Mouse (Mus musculus) small intestine, adult 2 months (tissue): ENCODE data around the gene Tcp11l2. TPM values are rescaled to one million over a fixed set of nuclear protein-coding genes. Genes with fewer than 3 reads are reported as not detected.
A peak's percentile ranks its signal among the peaks of the same experiment; 100 is the strongest.

ENCODE experiments used
- H3K27ac ChIP-seq: fragments of 200-500 bp; 2 replicates; pipeline ENCODE4 v1.5.1; 2012; ENCODE audit warnings: low read depth, low read length, control low read depth, inconsistent platforms; ENCODE audit not compliant: insufficient read depth
- H3K27me3 ChIP-seq: fragments of 200-500 bp; 2 replicates; pipeline ENCODE4 v1.6.1; 2012; ENCODE audit warnings: mild to moderate bottlenecking, moderate library complexity, low read length, inconsistent platforms; ENCODE audit not compliant: control insufficient read depth, insufficient read depth
- H3K36me3 ChIP-seq: fragments of 200-500 bp; 2 replicates; pipeline ENCODE4 v1.6.1; 2012; ENCODE audit warnings: mild to moderate bottlenecking, low read length, control low read depth, inconsistent platforms; ENCODE audit not compliant: control insufficient read depth, insufficient read depth
- H3K4me1 ChIP-seq: fragments of 200-500 bp; 2 replicates; pipeline ENCODE4 v1.6.1; 2012; ENCODE audit warnings: low read length, inconsistent platforms, mixed read lengths; ENCODE audit not compliant: control insufficient read depth, insufficient read depth, insufficient read length
- H3K4me3 ChIP-seq: fragments of 200-500 bp; 2 replicates; pipeline ENCODE4 v1.5.1; 2012; ENCODE audit warnings: low read depth, mild to moderate bottlenecking, control low read depth, inconsistent platforms, low read length, moderate library complexity
- CTCF ChIP-seq: fragments of 200-500 bp; IDR thresholded peaks from 2 replicates; pipeline ENCODE4 v1.5.1; 2012; ENCODE audit warnings: low read depth, mild to moderate bottlenecking, control low read depth, inconsistent platforms, low read length, moderate library complexity, mixed read lengths; ENCODE audit not compliant: insufficient replicate concordance, insufficient read length; ENCODE audit errors: extremely low read depth
- POLR2A ChIP-seq: fragments of 200-500 bp; IDR thresholded peaks from 2 replicates; pipeline ENCODE4 v1.6.1; 2012; ENCODE audit warnings: low read depth, mild to moderate bottlenecking, control low read depth, inconsistent platforms, low read length, moderate library complexity
- WGBS: fragments of 180-500 bp; shearing (Covaris S2); methylation state at CpG from one replicate; pipeline ENCODE4 v1.1.7; 2018; 5-methylcytosine and 5-hydroxymethylcytosine counted together
- polyA plus RNA-seq: library from polyadenylated mRNA; depleted of rRNA; stranded (reverse); fragments of >200 nt; gene quantifications from 2 replicates; pipeline ENCODE4 v1.2.3, GENCODE M21; 2012

The Tcp11l2 gene
- polyA plus RNA-seq, 1 experiment, result 34.3 TPM

DNA sequence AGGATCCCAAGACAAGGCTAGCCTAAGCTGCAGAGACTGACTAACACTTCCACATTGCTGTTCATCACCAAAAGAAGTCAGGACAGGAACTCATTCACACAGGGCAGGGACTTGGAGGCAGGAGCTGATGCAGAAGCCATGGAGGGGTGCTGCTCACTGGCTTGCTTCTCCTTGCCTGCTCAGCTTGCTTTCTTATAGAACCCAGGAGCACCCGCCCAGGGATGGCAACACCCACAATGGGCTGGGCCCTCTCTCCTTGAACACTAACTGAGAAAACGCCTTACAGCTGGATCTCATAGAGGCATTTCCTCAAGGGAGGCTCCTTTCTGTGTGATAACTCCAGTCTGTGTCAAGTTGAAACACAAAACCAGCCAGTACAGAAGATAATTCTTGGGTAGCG lies 38.6 kb downstream of the Tcp11l2 start:
- Histone ChIP-seq H3K4me3 (no peak overlapping the region), H3K27me3 (no peaks in the 10 kb centered on the region), H3K27ac (no peak overlapping the region), H3K36me3 (no peaks in the 10 kb centered on the region), H3K4me1 (no peaks in the 10 kb centered on the region)
- 68% methylated on average over 3 of the region's 3 CpGs for WGBS
- TF ChIP-seq CTCF (no peak), POLR2A (no peak)

DNA sequence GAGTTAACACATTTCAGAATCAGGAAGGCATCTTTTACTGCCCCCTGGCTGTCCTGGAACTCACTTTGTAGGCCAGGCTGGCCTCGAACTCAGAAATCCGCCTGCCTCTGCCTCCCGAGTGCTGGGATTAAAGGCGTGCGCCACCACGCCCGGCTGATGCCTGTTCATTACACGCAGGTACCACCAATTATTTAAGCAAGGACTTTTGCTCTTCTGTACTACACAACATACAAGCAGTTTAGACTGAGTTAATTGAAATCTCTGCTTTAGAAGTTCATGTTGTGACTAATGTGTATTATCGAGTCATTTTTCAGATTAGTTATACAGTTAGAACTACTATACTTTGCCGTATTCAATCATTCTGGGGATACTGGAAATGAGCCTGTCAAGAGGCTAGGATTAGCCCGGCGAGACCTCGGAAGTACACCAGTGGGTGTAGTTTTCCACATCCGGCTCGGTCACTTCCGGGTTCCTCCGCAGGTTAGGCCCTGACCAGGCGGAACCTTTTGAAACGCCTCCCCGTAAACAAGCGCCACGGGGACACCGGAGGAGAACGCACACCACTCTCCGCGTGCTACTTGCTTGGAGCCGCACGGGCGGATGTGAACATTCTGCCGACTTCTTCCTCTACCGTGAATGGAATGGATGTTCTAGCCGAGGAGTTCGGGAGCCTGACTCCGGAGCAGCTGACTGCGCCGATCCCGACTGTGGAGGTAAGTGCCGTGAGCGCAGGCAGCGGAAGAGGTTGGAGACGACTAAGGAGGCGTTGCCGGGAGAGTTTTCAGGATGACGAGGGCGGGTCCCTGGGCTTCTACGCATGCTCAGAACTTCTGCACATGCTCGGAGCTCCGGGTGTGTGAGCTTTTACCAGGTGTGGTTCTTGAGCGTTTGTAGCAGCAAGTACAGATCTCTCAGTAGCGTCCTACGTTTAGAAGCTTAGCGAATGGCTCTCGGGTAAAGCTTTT lies 45.7 kb downstream of the Tcp11l2 start, which contains the start of gene Polr3b:
TSS of gene Polr3b (plus strand) at position 467 of the 965 bp plus-strand sequence.
- WGBS, result 6% methylated on average over 53 of the region's 53 CpGs
- TF ChIP-seq POLR2A (peak; percentile 71), CTCF (peak; percentile 7; the same call in 1 of the 2 replicates)
- no peaks in the 10 kb centered on the region for H3K36me3 ChIP-seq
- peak within 1 kb of the TSS; percentile 73 for H3K4me3 ChIP-seq
- peak within 1 kb of the TSS; percentile 94 for H3K27ac ChIP-seq
- no peaks in the 10 kb centered on the region for H3K27me3 ChIP-seq
- peaks cover 4% of the 10 kb centered on the region; the same call in 1 of the 2 replicates for H3K4me1 ChIP-seq

DNA sequence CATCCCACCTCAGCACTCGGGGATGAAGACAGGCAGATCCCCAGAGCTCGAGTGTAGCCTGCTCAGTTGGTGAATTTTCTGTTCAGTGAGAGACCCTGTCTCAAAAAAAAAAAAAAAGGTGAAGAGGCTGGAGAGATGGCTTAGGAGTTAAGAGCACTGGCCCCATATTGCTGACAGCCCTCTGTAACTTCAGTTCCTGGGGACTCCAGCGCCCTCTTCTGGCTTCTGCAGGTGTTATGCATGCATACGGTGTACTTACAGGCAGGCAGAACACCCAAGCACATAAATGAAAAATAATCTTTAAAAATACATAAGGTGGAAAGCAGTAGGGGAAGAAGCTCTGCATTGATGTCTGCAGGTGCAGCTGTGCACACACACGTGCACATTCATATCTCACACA lies 54.8 kb downstream of the Tcp11l2 start:
- Histone ChIP-seq H3K4me1 (no peaks in the 10 kb centered on the region), H3K36me3 (peaks cover 22% of the 10 kb centered on the region), H3K4me3 (no peak overlapping the region), H3K27me3 (no peaks in the 10 kb centered on the region), H3K27ac (no peak overlapping the region)
- TF ChIP-seq POLR2A (no peak), CTCF (peak; percentile 35; the same call in 1 of the 2 replicates)
- 71% methylated on average over 5 of the region's 5 CpGs for WGBS

DNA sequence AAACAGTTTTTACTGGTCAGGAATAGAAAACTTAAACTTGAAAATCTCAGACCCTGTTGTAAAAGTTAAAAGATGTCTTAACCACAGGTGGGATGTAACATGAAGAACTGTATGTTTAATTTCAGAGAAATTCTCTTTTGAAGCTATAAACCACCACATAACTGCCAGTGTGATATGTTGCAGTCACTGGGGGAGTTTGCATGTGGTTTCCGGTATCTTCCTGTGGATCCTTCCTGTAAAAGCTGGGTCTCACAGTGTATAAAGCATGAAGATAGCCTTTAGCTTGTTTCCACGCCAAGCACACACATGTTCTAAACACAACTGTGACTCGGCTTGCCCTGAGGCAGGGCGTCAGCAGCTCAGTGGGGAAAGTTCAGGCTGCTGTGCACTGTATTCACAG lies 55.6 kb downstream of the Tcp11l2 start:
- WGBS, result 94% methylated on average over 4 of the region's 4 CpGs
- no peak for TF ChIP-seq CTCF
- TF ChIP-seq POLR2A, result no peak
- no peak overlapping the region for H3K4me3 ChIP-seq
- H3K27me3 ChIP-seq, result no peaks in the 10 kb centered on the region
- peaks cover 28% of the 10 kb centered on the region for H3K36me3 ChIP-seq
- H3K27ac ChIP-seq, result no peak overlapping the region
- H3K4me1 ChIP-seq, result no peaks in the 10 kb centered on the region

DNA sequence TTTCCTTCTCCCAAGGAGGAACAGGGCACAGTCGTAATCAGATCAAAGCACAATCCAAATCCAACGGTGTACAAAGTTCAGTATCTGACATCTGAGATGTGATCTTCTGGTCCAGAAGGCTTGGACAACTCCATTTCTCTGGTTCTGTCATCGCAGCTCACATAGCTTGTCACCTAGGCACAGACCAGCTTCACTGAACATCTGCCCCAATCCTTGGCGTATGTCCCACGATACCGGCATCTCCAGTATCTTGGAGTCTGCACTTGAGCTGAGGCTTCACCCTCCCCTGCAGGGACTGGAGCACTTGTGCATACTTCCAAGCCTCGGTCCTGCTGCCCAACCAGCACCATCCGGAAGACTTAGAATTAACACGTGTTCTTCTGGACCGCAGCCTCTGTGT lies 60.2 kb downstream of the Tcp11l2 start:
- Histone ChIP-seq H3K4me3 (no peak overlapping the region), H3K27me3 (no peaks in the 10 kb centered on the region), H3K36me3 (peaks cover 47% of the 10 kb centered on the region), H3K4me1 (no peaks in the 10 kb centered on the region), H3K27ac (no peak overlapping the region)
- WGBS, result 92% methylated on average over 10 of the region's 10 CpGs
- TF ChIP-seq POLR2A (no peak), CTCF (no peak)

DNA sequence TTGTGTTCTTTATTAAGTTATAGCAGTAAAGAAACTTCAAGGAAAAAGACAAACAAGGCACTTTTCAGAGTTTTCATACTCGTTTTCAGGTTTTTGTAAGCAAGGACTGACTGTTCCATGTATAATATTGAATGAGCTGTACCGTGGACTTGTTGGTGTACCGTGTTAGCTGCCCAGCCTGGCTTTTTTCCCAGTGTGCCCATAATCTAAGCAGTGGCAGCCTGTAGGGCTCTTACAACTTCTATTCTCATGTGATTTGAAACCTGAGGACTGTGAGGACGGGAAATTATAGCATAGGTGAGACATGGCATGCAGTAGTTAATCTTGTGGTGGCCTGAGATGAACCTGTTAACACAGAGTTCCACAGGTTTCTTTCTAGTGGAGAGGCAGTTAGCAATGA lies 62.0 kb downstream of the Tcp11l2 start:
- H3K4me1 ChIP-seq, result no peaks in the 10 kb centered on the region
- H3K27me3 ChIP-seq, result no peaks in the 10 kb centered on the region
- WGBS, result 95% methylated on average over 4 of the region's 4 CpGs
- no peak overlapping the region for H3K27ac ChIP-seq
- TF ChIP-seq POLR2A, result no peak
- TF ChIP-seq CTCF, result no peak
- H3K36me3 ChIP-seq, result peaks cover 42% of the 10 kb centered on the region
- no peak overlapping the region for H3K4me3 ChIP-seq

DNA sequence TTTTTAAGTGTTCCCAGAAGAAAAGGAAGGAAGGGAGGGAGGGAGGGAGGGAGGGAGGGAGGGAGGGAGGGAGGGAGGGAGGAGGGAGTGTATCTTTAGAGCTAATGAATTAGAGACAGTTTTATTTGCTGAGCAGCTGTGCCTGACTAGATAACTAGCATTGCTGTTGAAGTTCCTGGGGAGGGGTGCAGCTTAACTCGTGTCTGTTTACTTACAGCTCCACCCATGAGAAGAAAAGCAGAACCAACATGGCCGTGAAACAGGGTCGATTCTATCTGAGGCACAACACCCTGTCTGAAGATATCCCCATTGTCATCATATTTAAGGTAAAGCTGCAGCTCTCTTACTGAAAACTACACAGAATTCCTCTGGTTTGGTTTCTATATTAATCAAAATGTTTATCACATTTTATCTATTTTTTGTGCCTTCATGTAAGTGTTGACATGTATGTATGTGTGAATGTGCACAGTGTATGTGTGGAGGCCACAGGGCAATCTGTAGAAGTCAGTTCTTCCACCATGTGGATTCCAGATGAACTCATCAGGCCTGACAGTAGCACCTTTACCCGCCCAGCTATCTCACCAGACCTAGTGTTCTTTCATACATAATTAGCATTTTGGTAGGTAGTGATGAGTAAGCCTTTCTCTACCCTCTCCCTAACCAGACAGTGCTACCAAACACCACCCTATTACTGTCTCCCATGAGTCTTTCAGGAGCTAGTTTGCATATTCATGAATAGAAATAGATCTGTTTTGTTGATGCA lies 63.3 kb downstream of the Tcp11l2 start:
- Histone ChIP-seq H3K27me3 (no peaks in the 10 kb centered on the region), H3K4me3 (no peak overlapping the region), H3K36me3 (peaks cover 42% of the 10 kb centered on the region), H3K4me1 (no peaks in the 10 kb centered on the region), H3K27ac (no peak overlapping the region)
- 42% methylated on average over 4 of the region's 4 CpGs for whole genome bisulfite sequencing
- TF ChIP-seq CTCF (no peak), POLR2A (no peak)
